Mouse (Mus musculus): ENCODE data around the gene Kat7. TPM values are rescaled to one million over a fixed set of nuclear protein-coding genes. Genes with fewer than 3 reads are reported as not detected.

The Kat7 gene
- total RNA-seq (2021), result 10 to 100 TPM; 21.5 to 23.9 TPM
- long read RNA-seq, experiment 1, partial matches to known transcripts, result 0 of 6 reads
- long read RNA-seq, experiment 1, other reads (novel, unspliced or antisense), result 0 of 6 reads
- long read RNA-seq, experiment 2, partial matches to known transcripts, result 0 of 4 reads
- long read RNA-seq, experiment 2, other reads (novel, unspliced or antisense), result 3 of 4 reads

- Histone ChIP-seq H3K4me3 (peak within 1 kb of the TSS; percentile 80), H3K27ac (peak within 1 kb of the TSS; percentile 100)
- DNase-seq, result peak; percentile 98
- intact Hi-C loops (cut with DNase I), result loop anchor here (2.0 to 5.0 kb wide), 3 partner anchors 55 to 212 kb away; partner anchors contain the start of gene Slc35b1
- TF ChIP-seq CTCF (IDR thresholded peaks at IDR 0.05), result no peak
These were observed at the start of gene Kat7 for GRCm38 (mm10) chr11:95310007-95310647. Gene Kat7 (minus strand): TSS chr11:95310246.

GRCm38 (mm10) chr11:95358263-95358662 is 48.2 kb upstream of the Kat7 start:
- Histone ChIP-seq H3K27ac (0 out of 2 replicates have a peak overlapping the region, but pooled peaks have one; percentile 20), H3K4me3 (no peak overlapping the region)
- no peak for DNase-seq
- intact Hi-C loops (cut with DNase I), result no loop called here
- no peak for TF ChIP-seq CTCF (IDR thresholded peaks at IDR 0.05)

GRCm38 (mm10) chr11:95356469-95357273 is 46.6 kb upstream of the Kat7 start:
- H3K4me3 ChIP-seq, result no peak overlapping the region
- H3K27ac ChIP-seq, result peak overlapping the region; percentile 46
- intact Hi-C loops (cut with DNase I), result no loop called here
- DNase-seq, result peak; percentile 81
- no peak for TF ChIP-seq CTCF (IDR thresholded peaks at IDR 0.05)

DNA sequence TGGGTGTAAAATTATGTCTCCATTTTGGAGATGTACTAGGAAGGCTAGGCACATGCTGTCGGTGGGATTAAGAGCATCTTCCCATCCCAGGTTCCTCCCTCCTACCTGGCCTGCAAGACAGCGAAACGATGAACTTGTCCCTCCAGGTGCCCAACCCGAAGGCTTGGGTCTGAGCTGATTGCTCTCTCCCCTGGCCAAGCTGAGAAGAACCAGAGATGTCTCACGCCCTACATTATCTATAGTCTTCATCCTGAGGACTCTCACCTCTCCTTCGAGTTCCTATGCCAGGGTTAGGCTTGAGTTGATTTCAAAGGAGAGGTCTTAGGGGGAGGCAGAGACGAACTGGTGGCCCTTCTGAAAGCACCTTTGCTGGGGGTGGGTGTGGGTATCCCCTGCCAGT is 46.0 kb upstream of the Kat7 start:
- no peak for DNase-seq
- intact Hi-C loops (cut with DNase I), result no loop called here
- no peak for TF ChIP-seq CTCF (IDR thresholded peaks at IDR 0.05)
- Histone ChIP-seq H3K27ac (peak overlapping the region; percentile 46; the same call in 1 of the 2 replicates), H3K4me3 (no peak overlapping the region)

DNA sequence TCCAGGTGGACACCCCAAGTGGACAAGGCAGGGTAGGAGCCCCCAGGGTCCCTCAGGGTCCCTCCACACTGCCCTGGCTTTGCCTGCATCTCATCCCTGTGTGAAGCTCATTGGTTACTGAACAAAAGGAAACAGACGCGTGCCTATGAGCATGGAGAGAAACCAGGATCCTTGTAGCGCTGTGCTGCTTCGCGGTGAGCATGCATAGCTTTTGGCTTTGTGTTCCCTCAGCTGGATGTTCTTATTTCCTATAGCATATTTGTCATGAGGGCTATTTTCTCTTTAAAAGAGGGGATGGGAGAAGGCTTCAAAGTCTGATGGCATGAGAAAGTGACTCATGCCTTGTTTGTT is 45.6 kb upstream of the Kat7 start:
- no peak overlapping the region for H3K4me3 ChIP-seq
- intact Hi-C loops (cut with DNase I), result no loop called here
- TF ChIP-seq CTCF (IDR thresholded peaks at IDR 0.05), result no peak
- DNase-seq, result no peak
- H3K27ac ChIP-seq, result peak overlapping the region; percentile 43; the same call in 1 of the 2 replicates

GRCm38 (mm10) chr11:95354945-95355660 is 45.1 kb upstream of the Kat7 start:
- Histone ChIP-seq H3K27ac (peak overlapping the region; percentile 43), H3K4me3 (no peak overlapping the region)
- intact Hi-C loops (cut with DNase I), result no loop called here

GRCm38 (mm10) chr11:95354228-95354944 is 44.3 kb upstream of the Kat7 start:
- no peak for TF ChIP-seq CTCF (IDR thresholded peaks at IDR 0.05)

More at GRCm38 (mm10) chr11:95354945-95355660, 45.1 kb upstream of the Kat7 start:
- no peak for DNase-seq
- no peak for TF ChIP-seq CTCF (IDR thresholded peaks at IDR 0.05)

DNA sequence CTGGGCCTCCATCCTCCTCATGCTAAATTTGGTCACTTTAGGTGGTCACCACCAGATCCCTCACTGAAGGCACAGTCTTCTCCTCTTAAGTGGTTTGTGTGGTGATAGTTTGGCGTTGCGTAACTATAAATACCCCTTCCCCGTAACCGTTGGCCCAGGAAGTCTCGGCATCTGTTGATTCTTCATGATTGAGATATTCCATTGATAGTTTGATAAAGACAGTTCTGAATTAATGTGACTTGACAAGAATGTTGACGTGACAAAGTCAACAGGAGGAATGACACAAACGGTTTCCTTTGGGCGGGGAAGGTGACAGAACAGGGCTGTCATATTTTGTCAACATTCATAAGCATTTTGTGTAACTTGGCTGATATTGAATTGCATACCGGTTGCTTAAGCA is 43.2 kb upstream of the Kat7 start:
- no peak overlapping the region for H3K4me3 ChIP-seq
- TF ChIP-seq CTCF (IDR thresholded peaks at IDR 0.05), result no peak
- intact Hi-C loops (cut with DNase I), result no loop called here
- H3K27ac ChIP-seq, result no peak overlapping the region
- no peak for DNase-seq

More at GRCm38 (mm10) chr11:95354228-95354944, 44.3 kb upstream of the Kat7 start:
- no peak for DNase-seq
- intact Hi-C loops (cut with DNase I), result no loop called here
- Histone ChIP-seq H3K4me3 (no peak overlapping the region; the same call in 1 of the 2 replicates), H3K27ac (peak overlapping the region; percentile 38)

DNA sequence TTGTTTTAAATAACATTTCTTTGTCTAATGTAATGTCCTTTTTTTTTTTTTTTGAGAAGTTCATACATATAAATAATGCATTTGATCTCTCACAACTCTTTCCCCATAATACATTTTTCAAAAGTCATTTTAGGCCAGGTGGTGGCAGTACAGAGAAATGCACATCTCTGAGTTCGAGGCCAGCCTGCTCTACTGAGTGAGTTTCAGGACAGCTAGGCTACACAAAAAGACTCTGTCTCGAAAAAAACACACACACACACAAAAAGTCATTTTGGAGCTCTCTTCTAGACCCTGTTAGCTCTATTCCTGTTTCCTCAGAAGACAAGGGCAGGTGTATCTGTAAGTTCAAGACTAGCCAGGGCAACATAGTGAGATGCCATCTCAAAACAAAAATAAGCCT is 42.6 kb upstream of the Kat7 start:
- no peak overlapping the region for H3K4me3 ChIP-seq
- H3K27ac ChIP-seq, result no peak overlapping the region
- no peak for TF ChIP-seq CTCF (IDR thresholded peaks at IDR 0.05)
- DNase-seq, result no peak
- intact Hi-C loops (cut with DNase I), result no loop called here

DNA sequence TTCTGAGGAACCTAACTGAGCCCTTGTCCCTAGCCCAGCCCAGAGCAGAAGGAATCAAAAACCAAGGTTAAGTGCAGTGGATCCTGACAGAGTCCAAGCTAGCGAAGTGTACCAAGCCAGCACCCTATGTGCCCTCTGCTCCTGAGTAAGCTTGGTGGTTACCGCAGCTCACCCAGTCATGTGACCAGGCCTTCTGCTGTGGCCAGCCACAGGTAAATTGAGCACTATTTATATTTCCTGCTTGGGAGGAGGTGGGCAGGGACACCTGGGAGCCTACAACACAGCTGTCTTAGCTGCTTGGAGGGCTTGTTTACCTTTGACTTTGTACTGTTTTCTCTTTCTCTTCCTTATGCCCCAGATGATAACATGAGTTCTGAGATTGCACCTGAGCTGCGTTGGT is 40.9 kb upstream of the Kat7 start:
- Histone ChIP-seq H3K27ac (no peak overlapping the region), H3K4me3 (no peak overlapping the region)
- intact Hi-C loops (cut with DNase I), result no loop called here
- no peak for DNase-seq
- TF ChIP-seq CTCF (IDR thresholded peaks at IDR 0.05), result no peak

GRCm38 (mm10) chr11:95350289-95350688 is 40.2 kb upstream of the Kat7 start:
- Histone ChIP-seq H3K4me3 (no peak overlapping the region), H3K27ac (no peak overlapping the region; the same call in 1 of the 2 replicates)
- no peak for TF ChIP-seq CTCF (IDR thresholded peaks at IDR 0.05)
- no peak for DNase-seq
- intact Hi-C loops (cut with DNase I), result no loop called here

- no peak for TF ChIP-seq CTCF (IDR thresholded peaks at IDR 0.05)
- no peak for DNase-seq
- intact Hi-C loops (cut with DNase I), result no loop called here
- H3K4me3 ChIP-seq, result no peak overlapping the region
- no peak overlapping the region for H3K27ac ChIP-seq
These were observed 34.1 kb upstream of the Kat7 start for GRCm38 (mm10) chr11:95344181-95344580.

Data from gastrocnemius, adult 2 months (tissue).